Mouse (Mus musculus) testis, postnatal 14 days (tissue): ENCODE measurements at regions not wholly inside any gene's neighbourhood (a gene's known extent, or its start where the extent isn't known, plus 50 kb on each side); places are given as distances from the start of the nearest gene placed in this dataset.

Source experiments
- DNase-seq: peaks from one replicate; pipeline ENCODE4 v3.0.0; 2021; ENCODE audit warnings: low spot score

- DNase-seq, result no peak
Measured at GRCm38 (mm10) chr14:16897747-16898544, 79.0 kb upstream of the Rarb start.

GRCm38 (mm10) chr14:16896974-16897373 lies 78.0 kb upstream of the Rarb start:
- no peak for DNase-seq

GRCm38 (mm10) chr14:16881249-16881648 lies 62.3 kb upstream of the Rarb start:
- DNase-seq, result no peak

- no peak for DNase-seq
Measured at GRCm38 (mm10) chr14:16869221-16869620, 50.3 kb upstream of the Rarb start.
